Mouse (Mus musculus) midbrain, embryonic 13.5 days (tissue): ENCODE measurements at regions not wholly inside any gene's neighbourhood (a gene's known extent, or its start where the extent isn't known, plus 50 kb on each side); places are given as distances from the start of the nearest gene placed in this dataset.

Source experiments
- ATAC-seq: fragments of 200-750 bp; cut with Nextera tagmentation; 2 replicates; pipeline ENCODE4 v1.8.0; 2017; ENCODE audit warnings: mild to moderate bottlenecking, moderate TSS enrichment, moderate library complexity
- H3K27ac ChIP-seq: fragments of 300-500 bp; sonication (generic); 2 replicates; pipeline ENCODE4 v1.5.1; 2015; ENCODE audit warnings: inconsistent platforms, mild to moderate bottlenecking, moderate library complexity
- H3K27me3 ChIP-seq: fragments of 300-500 bp; sonication (generic); 2 replicates; pipeline ENCODE4 v1.6.1; 2015; ENCODE audit warnings: mild to moderate bottlenecking, inconsistent platforms
- H3K36me3 ChIP-seq: fragments of 300-500 bp; sonication (generic); 2 replicates; pipeline ENCODE4 v1.6.1; 2015; ENCODE audit warnings: mild to moderate bottlenecking, inconsistent platforms
- H3K4me1 ChIP-seq: fragments of 300-500 bp; sonication (generic); replicated peaks from 2 replicates; pipeline ENCODE4 v1.6.1; 2015; ENCODE audit warnings: inconsistent platforms
- H3K4me2 ChIP-seq: fragments of 300-500 bp; sonication (generic); replicated peaks from 2 replicates; pipeline ENCODE4 v1.6.1; 2015; ENCODE audit warnings: moderate library complexity, mild to moderate bottlenecking, inconsistent platforms
- H3K4me3 ChIP-seq: fragments of 300-500 bp; sonication (generic); replicated peaks from 2 replicates; pipeline ENCODE4 v1.5.1; 2015; ENCODE audit warnings: mild to moderate bottlenecking, inconsistent platforms
- H3K9ac ChIP-seq: fragments of 300-500 bp; sonication (generic); replicated peaks from 2 replicates; pipeline ENCODE4 v1.6.1; 2015; ENCODE audit warnings: mild to moderate bottlenecking, inconsistent platforms
- H3K9me3 ChIP-seq: fragments of 300-500 bp; sonication (generic); 2 replicates; pipeline ENCODE4 v1.6.1; 2016; ENCODE audit warnings: mild to moderate bottlenecking, inconsistent platforms
- WGBS: fragments of 180-500 bp; shearing (Covaris S2); methylation state at CpG from one replicate; pipeline ENCODE4 v1.1.7; 2015; 5-methylcytosine and 5-hydroxymethylcytosine counted together

- no peaks in the 10 kb centered on the region for H3K27me3 ChIP-seq
- no peaks in the 10 kb centered on the region for H3K4me1 ChIP-seq
- 85% methylated on average over 3 of the region's 3 CpGs for WGBS
- no peaks in the 10 kb centered on the region for H3K36me3 ChIP-seq
- no peak overlapping the region for H3K9ac ChIP-seq
- H3K4me3 ChIP-seq: no peak overlapping the region
- no peak for ATAC-seq
- no peak overlapping the region for H3K27ac ChIP-seq
- no peak overlapping the region for H3K4me2 ChIP-seq
- H3K9me3 ChIP-seq: no peaks in the 10 kb centered on the region
Measured at GRCm38 (mm10) chr19:60408436-60408835, 59.7 kb downstream of the Prlhr start.

GRCm38 (mm10) chr19:60399425-60399824, 68.7 kb downstream of the Prlhr start:
- WGBS: 79% methylated on average over 3 of the region's 3 CpGs
- no peak for ATAC-seq

GRCm38 (mm10) chr19:60397666-60398065, 70.4 kb downstream of the Prlhr start:
- no peaks in the 10 kb centered on the region for H3K4me1 ChIP-seq
- no peaks in the 10 kb centered on the region for H3K27me3 ChIP-seq
- H3K9me3 ChIP-seq: no peaks in the 10 kb centered on the region
- no peak overlapping the region for H3K9ac ChIP-seq
- no peak overlapping the region for H3K27ac ChIP-seq
- no peak overlapping the region for H3K4me3 ChIP-seq
- H3K36me3 ChIP-seq: no peaks in the 10 kb centered on the region
- no peak overlapping the region for H3K4me2 ChIP-seq
- WGBS: 37% methylated on average over 1 of the region's 1 CpGs
- ATAC-seq: no peak

More at GRCm38 (mm10) chr19:60399425-60399824, 68.7 kb downstream of the Prlhr start:
- no peak overlapping the region for H3K27ac ChIP-seq
- no peaks in the 10 kb centered on the region for H3K4me1 ChIP-seq
- H3K27me3 ChIP-seq: no peaks in the 10 kb centered on the region
- H3K36me3 ChIP-seq: no peaks in the 10 kb centered on the region
- no peak overlapping the region for H3K4me3 ChIP-seq
- no peak overlapping the region for H3K9ac ChIP-seq
- H3K4me2 ChIP-seq: no peak overlapping the region
- H3K9me3 ChIP-seq: no peaks in the 10 kb centered on the region

- Histone ChIP-seq H3K9ac (no peak overlapping the region), H3K27ac (no peak overlapping the region), H3K27me3 (no peaks in the 10 kb centered on the region), H3K4me2 (no peak overlapping the region), H3K36me3 (no peaks in the 10 kb centered on the region), H3K9me3 (no peaks in the 10 kb centered on the region), H3K4me1 (no peaks in the 10 kb centered on the region), H3K4me3 (no peak overlapping the region)
- ATAC-seq: no peak
- 81% methylated on average over 5 of the region's 5 CpGs for WGBS
Measured at GRCm38 (mm10) chr19:60396604-60397003, 71.5 kb downstream of the Prlhr start.

- no peak overlapping the region for H3K9ac ChIP-seq
- no peak for ATAC-seq
- H3K4me1 ChIP-seq: no peaks in the 10 kb centered on the region
- no peak overlapping the region for H3K4me2 ChIP-seq
- H3K27ac ChIP-seq: no peak overlapping the region
- 73% methylated on average over 3 of the region's 3 CpGs for whole genome bisulfite sequencing
- no peaks in the 10 kb centered on the region for H3K36me3 ChIP-seq
- H3K4me3 ChIP-seq: no peak overlapping the region
- H3K9me3 ChIP-seq: no peaks in the 10 kb centered on the region
- H3K27me3 ChIP-seq: no peaks in the 10 kb centered on the region
Measured at GRCm38 (mm10) chr19:60386563-60387241, 81.4 kb downstream of the Prlhr start.

- Histone ChIP-seq H3K4me3 (no peak overlapping the region), H3K9me3 (no peaks in the 10 kb centered on the region), H3K4me2 (no peak overlapping the region), H3K36me3 (no peaks in the 10 kb centered on the region), H3K9ac (no peak overlapping the region), H3K27me3 (no peaks in the 10 kb centered on the region), H3K4me1 (no peaks in the 10 kb centered on the region), H3K27ac (no peak overlapping the region)
- no peak for ATAC-seq
- 67% methylated on average over 5 of the region's 5 CpGs for WGBS
Measured at GRCm38 (mm10) chr19:60384721-60385120, 83.4 kb downstream of the Prlhr start.

GRCm38 (mm10) chr19:60382661-60383060, 85.4 kb downstream of the Prlhr start:
- H3K36me3 ChIP-seq: no peaks in the 10 kb centered on the region
- no peak overlapping the region for H3K27ac ChIP-seq

GRCm38 (mm10) chr19:60379030-60379605, 89.0 kb downstream of the Prlhr start:
- H3K4me1 ChIP-seq: no peaks in the 10 kb centered on the region
- no peaks in the 10 kb centered on the region for H3K36me3 ChIP-seq
- H3K9ac ChIP-seq: no peak overlapping the region
- no peak for ATAC-seq
- H3K4me3 ChIP-seq: no peak overlapping the region
- WGBS: 92% methylated on average over 2 of the region's 2 CpGs
- no peak overlapping the region for H3K27ac ChIP-seq
- H3K9me3 ChIP-seq: no peaks in the 10 kb centered on the region
- H3K27me3 ChIP-seq: no peaks in the 10 kb centered on the region
- no peak overlapping the region for H3K4me2 ChIP-seq

More at GRCm38 (mm10) chr19:60382661-60383060, 85.4 kb downstream of the Prlhr start:
- H3K27me3 ChIP-seq: no peaks in the 10 kb centered on the region
- no peak overlapping the region for H3K9ac ChIP-seq
- no peak for ATAC-seq
- no peak overlapping the region for H3K4me2 ChIP-seq
- H3K4me3 ChIP-seq: no peak overlapping the region
- H3K9me3 ChIP-seq: no peaks in the 10 kb centered on the region
- H3K4me1 ChIP-seq: no peaks in the 10 kb centered on the region

- Histone ChIP-seq H3K4me2 (no peak overlapping the region), H3K4me3 (no peak overlapping the region), H3K27ac (peak overlapping the region; percentile 14; the same call in 1 of the 2 replicates), H3K4me1 (peaks cover 15% of the 10 kb centered on the region), H3K36me3 (no peaks in the 10 kb centered on the region), H3K27me3 (no peaks in the 10 kb centered on the region), H3K9ac (no peak overlapping the region), H3K9me3 (no peaks in the 10 kb centered on the region)
- ATAC-seq: peak; percentile 56; the same call in 1 of the 2 replicates
- 23% methylated on average over 4 of the region's 4 CpGs for WGBS
Measured at GRCm38 (mm10) chr19:60363988-60364599, 104.0 kb downstream of the Prlhr start.

GRCm38 (mm10) chr19:60344911-60345310, 118.4 kb upstream of the Fam204a start:
- no peak overlapping the region for H3K4me2 ChIP-seq
- no peak overlapping the region for H3K9ac ChIP-seq
- no peaks in the 10 kb centered on the region for H3K9me3 ChIP-seq
- 97% methylated on average over 12 of the region's 12 CpGs for WGBS
- H3K27me3 ChIP-seq: no peaks in the 10 kb centered on the region
- no peaks in the 10 kb centered on the region for H3K4me1 ChIP-seq
- no peak for ATAC-seq
- H3K4me3 ChIP-seq: no peak overlapping the region
- no peaks in the 10 kb centered on the region for H3K36me3 ChIP-seq
- H3K27ac ChIP-seq: no peak overlapping the region

- Histone ChIP-seq H3K9ac (no peak overlapping the region), H3K27ac (no peak overlapping the region), H3K36me3 (no peaks in the 10 kb centered on the region), H3K4me3 (no peak overlapping the region), H3K4me2 (no peak overlapping the region), H3K27me3 (no peaks in the 10 kb centered on the region), H3K4me1 (no peaks in the 10 kb centered on the region), H3K9me3 (no peaks in the 10 kb centered on the region)
- ATAC-seq: no peak
- 11% methylated on average over 3 of the region's 3 CpGs for WGBS
Measured at GRCm38 (mm10) chr19:60341485-60341884, 115.0 kb upstream of the Fam204a start.

- Histone ChIP-seq H3K9me3 (no peaks in the 10 kb centered on the region), H3K27me3 (no peaks in the 10 kb centered on the region), H3K4me3 (no peak overlapping the region), H3K9ac (no peak overlapping the region), H3K27ac (no peak overlapping the region), H3K4me1 (no peaks in the 10 kb centered on the region), H3K4me2 (no peak overlapping the region), H3K36me3 (no peaks in the 10 kb centered on the region)
- no peak for ATAC-seq
- WGBS: 89% methylated on average over 6 of the region's 6 CpGs
Measured at GRCm38 (mm10) chr19:60340234-60340633, 113.7 kb upstream of the Fam204a start.
